Mouse (Mus musculus): ENCODE measurements at regions not wholly inside any gene's neighbourhood (a gene's known extent, or its start where the extent isn't known, plus 50 kb on each side); places are given as distances from the start of the nearest gene placed in this dataset.

DNA sequence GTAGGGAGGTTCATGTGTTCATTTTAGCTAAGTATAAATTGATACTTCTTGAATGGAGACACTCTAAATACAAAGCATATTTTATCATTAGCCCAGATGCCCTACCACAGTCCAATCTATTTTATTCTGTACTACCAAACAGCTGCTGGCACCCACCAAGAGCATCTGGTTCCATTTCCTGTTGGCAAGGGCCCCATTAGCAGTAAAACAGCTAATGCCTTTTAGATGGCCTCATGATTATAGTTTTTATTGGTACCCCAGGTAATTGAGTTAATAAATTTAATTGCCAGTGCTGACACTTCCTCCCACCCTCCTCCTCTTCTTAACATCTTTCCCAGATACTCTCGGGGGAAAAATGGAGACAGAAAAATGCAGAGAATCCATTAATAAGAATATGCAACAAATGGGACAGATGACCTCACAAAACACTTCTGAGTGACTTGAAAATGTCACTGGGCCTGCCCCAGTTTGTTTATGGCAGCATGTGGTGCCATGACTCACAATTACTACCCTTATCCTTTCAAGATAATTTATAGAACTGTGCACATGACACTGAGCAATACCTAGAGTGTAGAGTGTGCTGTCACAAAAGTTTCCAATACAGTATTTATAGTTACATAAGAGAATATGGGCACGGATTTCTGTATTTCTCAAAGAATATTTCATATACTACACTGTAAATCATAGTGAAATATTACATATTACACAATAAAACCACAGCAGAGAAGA is 509.1 kb downstream of the Slco4c1 start:
- no peak for ATAC-seq (ENCODE audit: low FRiP score, low read depth)
- H3K36me3 ChIP-seq (ENCODE audit: control insufficient read depth, insufficient read depth, low read length): no peaks in the 10 kb centered on the region
- no peak overlapping the region for H3K9ac ChIP-seq (ENCODE audit: low read depth, low read length, severe bottlenecking)
- peaks cover 4% of the 10 kb centered on the region; the same call in 1 of the 2 replicates for H3K4me1 ChIP-seq (ENCODE audit: control insufficient read depth, insufficient read depth, low read length)
- H3K9me3 ChIP-seq (ENCODE audit: control insufficient read depth, low read length): no peaks in the 10 kb centered on the region
- peak; percentile 16 for DNase-seq (ENCODE audit: low spot score)
- no peak for TF ChIP-seq POLR2A (IDR thresholded peaks at IDR 0.05; ENCODE audit: borderline replicate concordance, extremely low read depth, insufficient read depth, insufficient read length)
- no peak overlapping the region for H3K27ac ChIP-seq (replicated peaks; ENCODE audit: low read depth, low read length)
- no peaks in the 10 kb centered on the region for H3K27me3 ChIP-seq (ENCODE audit: control insufficient read depth, insufficient read depth, low read length)
- H3K4me2 ChIP-seq (replicated peaks; ENCODE audit: low read depth, low read length, severe bottlenecking): no peak overlapping the region
- 28% methylated on average over 2 of the region's 2 CpGs for WGBS
- H3K4me3 ChIP-seq (replicated peaks; ENCODE audit: low read length): no peak overlapping the region

- ATAC-seq (ENCODE audit: low FRiP score, low read depth): no peak
- 19% methylated on average over 1 of the region's 1 CpGs for WGBS
These were observed 524.7 kb downstream of the Slco4c1 start for GRCm38 (mm10) chr1:96347231-96347630.

DNA sequence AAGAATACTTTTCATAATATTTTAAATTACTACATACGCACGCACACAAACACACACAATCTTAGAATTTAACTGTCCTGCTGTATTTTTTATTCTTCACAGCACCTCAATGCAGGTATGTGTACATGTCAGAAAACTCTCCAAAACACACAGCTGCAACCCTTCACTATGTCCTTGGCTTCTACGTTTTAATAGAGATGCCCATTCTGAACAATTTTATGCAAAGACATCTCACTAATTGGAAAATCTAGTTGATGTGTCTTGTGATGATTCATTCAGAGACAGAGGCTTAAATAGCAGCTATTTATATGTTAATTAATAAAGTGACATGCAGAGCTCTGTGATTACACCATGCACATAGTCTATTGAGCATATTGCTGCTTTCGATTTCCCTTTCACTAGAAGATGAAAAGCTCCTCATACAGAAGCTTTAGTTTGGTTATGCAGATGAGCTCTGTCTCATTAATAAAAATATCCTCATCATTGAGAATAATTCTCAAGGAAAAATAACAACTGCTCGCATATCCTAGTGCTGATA is 525.4 kb downstream of the Slco4c1 start:
- no peak for TF ChIP-seq POLR2A (IDR thresholded peaks at IDR 0.05; ENCODE audit: borderline replicate concordance, extremely low read depth, insufficient read depth, insufficient read length)
- 83% methylated on average over 5 of the region's 5 CpGs for WGBS
- no peak overlapping the region for H3K27ac ChIP-seq (replicated peaks; ENCODE audit: low read depth, low read length)
- ATAC-seq (ENCODE audit: low FRiP score, low read depth) (no peak), DNase-seq (ENCODE audit: low spot score) (no peak)
- H3K4me3 ChIP-seq (replicated peaks; ENCODE audit: low read length): no peak overlapping the region
- H3K36me3 ChIP-seq (ENCODE audit: control insufficient read depth, insufficient read depth, low read length): no peaks in the 10 kb centered on the region
- no peak overlapping the region for H3K9ac ChIP-seq (ENCODE audit: low read depth, low read length, severe bottlenecking)
- H3K9me3 ChIP-seq (ENCODE audit: control insufficient read depth, low read length): no peaks in the 10 kb centered on the region
- no peak overlapping the region for H3K4me2 ChIP-seq (replicated peaks; ENCODE audit: low read depth, low read length, severe bottlenecking)
- no peaks in the 10 kb centered on the region for H3K27me3 ChIP-seq (ENCODE audit: control insufficient read depth, insufficient read depth, low read length)
- H3K4me1 ChIP-seq (ENCODE audit: control insufficient read depth, insufficient read depth, low read length): no peaks in the 10 kb centered on the region

More at GRCm38 (mm10) chr1:96347231-96347630, 524.7 kb downstream of the Slco4c1 start:
- Histone ChIP-seq H3K9me3 (ENCODE audit: control insufficient read depth, low read length) (no peaks in the 10 kb centered on the region), H3K27ac (replicated peaks; ENCODE audit: low read depth, low read length) (no peak overlapping the region), H3K36me3 (ENCODE audit: control insufficient read depth, insufficient read depth, low read length) (no peaks in the 10 kb centered on the region), H3K27me3 (ENCODE audit: control insufficient read depth, insufficient read depth, low read length) (no peaks in the 10 kb centered on the region), H3K4me2 (replicated peaks; ENCODE audit: low read depth, low read length, severe bottlenecking) (no peak overlapping the region), H3K4me1 (ENCODE audit: control insufficient read depth, insufficient read depth, low read length) (no peaks in the 10 kb centered on the region), H3K9ac (ENCODE audit: low read depth, low read length, severe bottlenecking) (no peak overlapping the region), H3K4me3 (replicated peaks; ENCODE audit: low read length) (no peak overlapping the region)
- TF ChIP-seq POLR2A (IDR thresholded peaks at IDR 0.05; ENCODE audit: borderline replicate concordance, extremely low read depth, insufficient read depth, insufficient read length): no peak
- DNase-seq (ENCODE audit: low spot score): no peak

DNA sequence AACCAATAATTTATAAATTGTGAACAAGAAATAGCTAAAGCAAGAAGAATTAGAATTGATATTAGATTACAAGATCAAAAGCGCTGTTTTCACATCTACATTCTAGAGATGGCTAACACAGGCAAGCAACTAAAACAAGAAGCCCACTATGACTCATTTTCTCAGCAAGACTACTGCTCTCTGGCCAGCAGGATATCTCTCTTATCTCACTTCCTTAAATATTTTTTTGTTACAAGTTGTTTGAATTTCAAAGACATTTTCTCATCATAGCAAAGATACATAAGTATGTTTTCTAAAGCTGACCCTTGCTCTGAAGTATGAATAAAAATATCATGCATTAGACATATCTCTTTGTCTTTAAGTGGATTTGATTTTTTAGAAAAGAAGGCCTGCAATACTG is 556.2 kb downstream of the Slco4c1 start:
- ATAC-seq (ENCODE audit: low FRiP score, low read depth): no peak

DNA sequence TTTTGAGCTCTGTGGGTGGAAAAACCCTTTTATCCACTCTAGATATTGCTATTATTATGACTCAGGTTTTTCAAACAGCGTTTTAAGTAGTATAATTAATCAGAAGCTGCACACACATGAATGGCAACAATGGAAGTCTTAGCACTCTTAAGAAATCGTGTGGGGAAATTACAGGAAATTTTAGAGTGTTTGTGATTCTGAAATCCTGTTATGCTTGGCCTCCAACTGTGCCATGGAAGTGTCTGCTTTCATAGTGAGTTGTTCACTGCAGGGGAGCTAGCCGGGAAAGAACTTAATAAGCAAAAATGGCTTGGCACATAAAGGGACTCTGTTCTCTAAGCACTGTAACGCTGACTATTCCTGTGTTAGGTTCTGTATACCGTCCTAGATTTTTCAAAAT is 570.7 kb downstream of the Slco4c1 start:
- no peak for ATAC-seq (ENCODE audit: low FRiP score, low read depth)
- no peaks in the 10 kb centered on the region for H3K9me3 ChIP-seq (ENCODE audit: control insufficient read depth, low read length)
- H3K36me3 ChIP-seq (ENCODE audit: control insufficient read depth, insufficient read depth, low read length): no peaks in the 10 kb centered on the region
- H3K27me3 ChIP-seq (ENCODE audit: control insufficient read depth, insufficient read depth, low read length): no peaks in the 10 kb centered on the region
- H3K27ac ChIP-seq (replicated peaks; ENCODE audit: low read depth, low read length): no peak overlapping the region
- DNase-seq (ENCODE audit: low spot score): peak; percentile 4
- TF ChIP-seq POLR2A (IDR thresholded peaks at IDR 0.05; ENCODE audit: borderline replicate concordance, extremely low read depth, insufficient read depth, insufficient read length): no peak
- no peak overlapping the region for H3K4me2 ChIP-seq (replicated peaks; ENCODE audit: low read depth, low read length, severe bottlenecking)
- no peak overlapping the region for H3K4me3 ChIP-seq (replicated peaks; ENCODE audit: low read length)
- H3K9ac ChIP-seq (ENCODE audit: low read depth, low read length, severe bottlenecking): no peak overlapping the region
- H3K4me1 ChIP-seq (ENCODE audit: control insufficient read depth, insufficient read depth, low read length): 0 out of 2 replicates have a peak, but pooled peaks cover 3% of the 10 kb centered on the region
- WGBS: 24% methylated on average over 5 of the region's 5 CpGs

More for the DNA sequence above, 556.2 kb downstream of the Slco4c1 start:
- H3K36me3 ChIP-seq (ENCODE audit: control insufficient read depth, insufficient read depth, low read length): no peaks in the 10 kb centered on the region
- 88% methylated on average over 1 of the region's 1 CpGs for WGBS
- H3K4me2 ChIP-seq (replicated peaks; ENCODE audit: low read depth, low read length, severe bottlenecking): no peak overlapping the region
- H3K27me3 ChIP-seq (ENCODE audit: control insufficient read depth, insufficient read depth, low read length): no peaks in the 10 kb centered on the region
- H3K4me3 ChIP-seq (replicated peaks; ENCODE audit: low read length): no peak overlapping the region
- DNase-seq (ENCODE audit: low spot score): no peak
- H3K9me3 ChIP-seq (ENCODE audit: control insufficient read depth, low read length): no peaks in the 10 kb centered on the region
- no peak overlapping the region for H3K9ac ChIP-seq (ENCODE audit: low read depth, low read length, severe bottlenecking)
- no peak for TF ChIP-seq POLR2A (IDR thresholded peaks at IDR 0.05; ENCODE audit: borderline replicate concordance, extremely low read depth, insufficient read depth, insufficient read length)
- H3K27ac ChIP-seq (replicated peaks; ENCODE audit: low read depth, low read length): no peak overlapping the region
- H3K4me1 ChIP-seq (ENCODE audit: control insufficient read depth, insufficient read depth, low read length): no peaks in the 10 kb centered on the region
